Comparison of ENCODE assay signal across 8 mouse cellular contexts in the genomic region with DNA sequence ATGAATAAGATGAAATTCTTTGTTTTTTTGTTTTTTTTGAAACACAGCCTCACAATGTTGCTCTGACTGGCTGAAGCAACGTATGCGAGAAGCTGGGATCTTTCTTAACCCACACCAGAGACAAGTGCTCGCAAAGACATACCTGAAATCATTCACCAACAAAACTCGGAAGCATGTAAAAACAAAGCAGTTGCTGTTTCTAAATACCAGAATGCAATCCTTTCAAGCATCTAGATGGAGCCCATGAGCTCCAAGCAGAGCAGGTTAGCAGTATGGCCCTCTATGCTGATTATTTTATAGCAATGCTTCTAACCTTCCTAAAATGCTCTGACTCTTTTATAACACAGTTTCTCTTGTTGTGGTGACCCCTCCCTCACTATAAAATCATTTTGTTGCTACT. TPM values are rescaled to one million over a fixed set of nuclear protein-coding genes. Genes with fewer than 3 reads are reported as not detected.
A peak's percentile ranks its signal among the peaks of the same experiment; 100 is the strongest.
DNase-seq lines count a peak whose midpoint lies in the region; ATAC-seq and TF ChIP-seq lines count a peak whose summit lies in the region.

No protein-coding gene starts in this region.

- 13% methylated on average over 4 of the region's 4 CpGs for WGBS in intestine, embryonic 15.5 days
- 15% methylated on average over 4 of the region's 4 CpGs for WGBS in neural tube, embryonic 14.5 days

- no peak; the same call in 1 of the 2 replicates for TF ChIP-seq CTCF in left cerebral cortex, adult 2 months (IDR thresholded peaks at IDR 0.05)

- DNase-seq in left cerebral cortex, adult 2 months (ENCODE audit: extremely low spot score in 1 of 2, low spot score in 2 of 2): no peak
- no peak for DNase-seq in left cerebral cortex, adult 11 months (ENCODE audit: low spot score)
- DNase-seq in thymus, postnatal 36 days: no peak
- no peak for DNase-seq in kidney, adult 8-10 months

- H3K4me2 ChIP-seq in intestine, embryonic 15.5 days (replicated peaks): peak overlapping the region; percentile 57
- H3K4me2 ChIP-seq in neural tube, embryonic 14.5 days (ENCODE audit: low read depth, low read length): peak overlapping the region; percentile 63

- peaks cover 7% of the 10 kb centered on the region; the same call in 1 of the 2 replicates for H3K4me1 ChIP-seq in brown adipose tissue, adult 24 weeks (ENCODE audit: control insufficient read depth, insufficient read depth, insufficient read length, low read length)
- H3K4me1 ChIP-seq in intestine, embryonic 15.5 days (replicated peaks): no peaks in the 10 kb centered on the region; the same call in 1 of the 2 replicates
- peaks cover 18% of the 10 kb centered on the region for H3K4me1 ChIP-seq in neural tube, embryonic 14.5 days (ENCODE audit: control insufficient read depth, insufficient read depth, low read length)

- H3K36me3 ChIP-seq in intestine, embryonic 15.5 days: no peaks in the 10 kb centered on the region; the same call in 1 of the 2 replicates
- no peaks in the 10 kb centered on the region for H3K36me3 ChIP-seq in neural tube, embryonic 14.5 days (ENCODE audit: control insufficient read depth, insufficient read depth, low read length)

- H3K4me3 ChIP-seq in left cerebral cortex, adult 2 months: peak overlapping the region; percentile 98
- peak overlapping the region; percentile 98 for H3K4me3 ChIP-seq in brown adipose tissue, adult 24 weeks (ENCODE audit: insufficient read depth, low read depth, low read length)
- H3K4me3 ChIP-seq in intestine, embryonic 15.5 days (replicated peaks): peak overlapping the region; percentile 99
- peak overlapping the region; percentile 99 for H3K4me3 ChIP-seq in neural tube, embryonic 14.5 days (ENCODE audit: low read depth, low read length)

- peak overlapping the region; percentile 98 for H3K27ac ChIP-seq in left cerebral cortex, adult 2 months
- H3K27ac ChIP-seq in brown adipose tissue, adult 24 weeks (replicated peaks; ENCODE audit: low read depth, low read length): no peak overlapping the region
- peak overlapping the region; percentile 99 for H3K27ac ChIP-seq in intestine, embryonic 15.5 days
- H3K27ac ChIP-seq in neural tube, embryonic 14.5 days (ENCODE audit: low read depth, low read length): peak overlapping the region; percentile 99

- no peak for ATAC-seq in intestine, embryonic 15.5 days
- peak; percentile 0; the same call in 1 of the 2 replicates for ATAC-seq in neural tube, embryonic 14.5 days (ENCODE audit: low read depth)
- ATAC-seq in inflammation-experienced regulatory T-cells, adult 6 months: no peak

- intact Hi-C loops in left cerebral cortex, adult 2 months (cut with DNase I): loop anchor here (10.0 kb wide), 1 partner anchor 871 kb away; a partner anchor contains a TSS

- H3K9ac ChIP-seq in intestine, embryonic 15.5 days: peak overlapping the region; percentile 99
- peak overlapping the region; percentile 93 for H3K9ac ChIP-seq in neural tube, embryonic 14.5 days (replicated peaks; ENCODE audit: low read depth, low read length)

- H3K27me3 ChIP-seq in intestine, embryonic 15.5 days (replicated peaks): no peaks in the 10 kb centered on the region
- H3K27me3 ChIP-seq in neural tube, embryonic 14.5 days (ENCODE audit: control insufficient read depth, insufficient read depth, low read length): no peaks in the 10 kb centered on the region; the same call in 1 of the 2 replicates

- no peaks in the 10 kb centered on the region for H3K9me3 ChIP-seq in intestine, embryonic 15.5 days
- no peaks in the 10 kb centered on the region for H3K9me3 ChIP-seq in neural tube, embryonic 14.5 days (ENCODE audit: control insufficient read depth, low read length)

RNA-seq across cellular contexts. Expression of a gene that starts 0.7 kb away (rescaled TPM):
- total RNA-seq in left cerebral cortex, adult 2 months (2021): 10 to 100 TPM; 44.1 to 45.0 TPM
- polyA plus RNA-seq in brown adipose tissue, adult 24 weeks (2012; ENCODE audit: insufficient read depth, insufficient read length, missing spikeins): 19.4 and 37.8 TPM in 2 replicates
- 36.2 and 41.8 TPM in 2 replicates for polyA plus RNA-seq in intestine, embryonic 15.5 days (2015; fragmentation: Nextera tagmentation; extraction: Ambion mirVana)
- polyA plus RNA-seq in neural tube, embryonic 14.5 days (2014; fragmentation: Nextera tagmentation; extraction: Ambion mirVana): 27.7 and 32.0 TPM in 2 replicates
- polyA plus RNA-seq in inflammation-experienced regulatory T-cells, adult 6 months (2017; shearing (Covaris generic)): 10 to 100 TPM; 29.1 to 41.7 (median 32.4) TPM

RNA-seq across cellular contexts. Expression of a gene that starts 55.4 kb away (rescaled TPM):
- 10 to 100 TPM; 23.2 to 30.1 TPM for total RNA-seq in left cerebral cortex, adult 2 months (2021)
- polyA plus RNA-seq in brown adipose tissue, adult 24 weeks (2012; ENCODE audit: insufficient read depth, insufficient read length, missing spikeins): 2.2 and 4.0 TPM in 2 replicates
- 13.6 and 14.9 TPM in 2 replicates for polyA plus RNA-seq in intestine, embryonic 15.5 days (2015; fragmentation: Nextera tagmentation; extraction: Ambion mirVana)
- 13.6 and 14.6 TPM in 2 replicates for polyA plus RNA-seq in neural tube, embryonic 14.5 days (2014; fragmentation: Nextera tagmentation; extraction: Ambion mirVana)
- polyA plus RNA-seq in inflammation-experienced regulatory T-cells, adult 6 months (2017; shearing (Covaris generic)): 10 to 100 TPM; 65.8 to 96.2 (median 95.7) TPM
